Mouse (Mus musculus) midbrain, embryonic 16.5 days (tissue): ENCODE results near the gene Map3k3. TPM values are rescaled to one million over a fixed set of nuclear protein-coding genes. Genes with fewer than 3 reads are reported as not detected.

Experiments used
- ATAC-seq: fragments of 200-750 bp; cut with Nextera tagmentation; 2 replicates; pipeline ENCODE4 v1.8.0; 2017; ENCODE audit warnings: moderate TSS enrichment
- H3K27ac ChIP-seq: fragments of 300-500 bp; sonication (generic); 2 replicates; pipeline ENCODE4 v1.5.1; 2014; ENCODE audit warnings: mild to moderate bottlenecking, low read length, mixed read lengths
- H3K27me3 ChIP-seq: fragments of 300-500 bp; sonication (generic); 2 replicates; pipeline ENCODE4 v1.6.1; 2014; ENCODE audit warnings: low read depth, low read length, mixed read lengths; ENCODE audit not compliant: control insufficient read depth, insufficient read depth
- H3K36me3 ChIP-seq: fragments of 300-500 bp; sonication (generic); 2 replicates; pipeline ENCODE4 v1.6.1; 2014; ENCODE audit warnings: mild to moderate bottlenecking, low read length, moderate library complexity, mixed read lengths; ENCODE audit not compliant: control insufficient read depth, insufficient read depth
- H3K4me1 ChIP-seq: fragments of 300-500 bp; sonication (generic); 2 replicates; pipeline ENCODE4 v1.6.1; 2014; ENCODE audit warnings: mild to moderate bottlenecking, low read length, mixed read lengths; ENCODE audit not compliant: control insufficient read depth, insufficient read depth
- H3K4me2 ChIP-seq: fragments of 300-500 bp; sonication (generic); 2 replicates; pipeline ENCODE4 v1.6.1; 2014; ENCODE audit warnings: mild to moderate bottlenecking, low read length, mixed read lengths
- H3K4me3 ChIP-seq: fragments of 300-500 bp; sonication (generic); 2 replicates; pipeline ENCODE4 v1.5.1; 2014; ENCODE audit warnings: low read depth, mild to moderate bottlenecking, low read length, moderate library complexity, mixed read lengths
- H3K9ac ChIP-seq: fragments of 300-500 bp; sonication (generic); 2 replicates; pipeline ENCODE4 v1.6.1; 2014; ENCODE audit warnings: low read depth, low read length, mixed read lengths
- H3K9me3 ChIP-seq: fragments of 300-500 bp; sonication (generic); replicated peaks from 2 replicates; pipeline ENCODE4 v1.6.1; 2014; ENCODE audit warnings: mild to moderate bottlenecking, low read length, mixed read lengths; ENCODE audit not compliant: control insufficient read depth, poor library complexity, severe bottlenecking
- WGBS: fragments of 180-500 bp; shearing (Covaris S2); extraction: QIAGEN DNeasy Blood & Tissue Kit; methylation state at CpG from one replicate; pipeline ENCODE4 v1.1.7; 2014; 5-methylcytosine and 5-hydroxymethylcytosine counted together
- polyA plus RNA-seq: library from polyadenylated mRNA; unstranded; fragments of >200 nt; fragmentation: Nextera tagmentation; extraction: Ambion mirVana; gene quantifications from 2 replicates; pipeline ENCODE4 v1.2.1, GENCODE M21; 2015

The Map3k3 gene
- polyA plus RNA-seq, 1 experiment from 2014 or later: 10.9 TPM

GRCm38 (mm10) chr11:106174372-106174771, 90.0 kb downstream of the Map3k3 start:
- Histone ChIP-seq H3K27me3 (no peaks in the 10 kb centered on the region), H3K4me1 (no peaks in the 10 kb centered on the region), H3K9me3 (no peaks in the 10 kb centered on the region), H3K36me3 (peaks cover 11% of the 10 kb centered on the region; the same call in 1 of the 2 replicates), H3K27ac (no peak overlapping the region), H3K9ac (no peak overlapping the region), H3K4me2 (no peak overlapping the region), H3K4me3 (no peak overlapping the region)
- no peak for ATAC-seq
- 92% methylated on average over 5 of the region's 5 CpGs for WGBS

GRCm38 (mm10) chr11:106175081-106175480, 90.7 kb downstream of the Map3k3 start:
- Histone ChIP-seq H3K27ac (no peak overlapping the region), H3K27me3 (no peaks in the 10 kb centered on the region), H3K36me3 (peaks cover 10% of the 10 kb centered on the region; the same call in 1 of the 2 replicates), H3K4me3 (no peak overlapping the region), H3K4me1 (no peaks in the 10 kb centered on the region), H3K9me3 (no peaks in the 10 kb centered on the region), H3K4me2 (no peak overlapping the region), H3K9ac (no peak overlapping the region)
- ATAC-seq: no peak
- WGBS: 80% methylated on average over 3 of the region's 3 CpGs

- WGBS: 86% methylated on average over 5 of the region's 5 CpGs
- no peaks in the 10 kb centered on the region for H3K4me1 ChIP-seq
Observed at GRCm38 (mm10) chr11:106176372-106176771, 92.0 kb downstream of the Map3k3 start.

GRCm38 (mm10) chr11:106178036-106178782, 93.8 kb downstream of the Map3k3 start:
- H3K4me1 ChIP-seq: no peaks in the 10 kb centered on the region
- H3K27ac ChIP-seq: no peak overlapping the region
- no peaks in the 10 kb centered on the region for H3K27me3 ChIP-seq
- H3K36me3 ChIP-seq: peaks cover 3% of the 10 kb centered on the region
- H3K9me3 ChIP-seq: no peaks in the 10 kb centered on the region
- no peak overlapping the region for H3K9ac ChIP-seq
- 81% methylated on average over 5 of the region's 5 CpGs for WGBS
- H3K4me2 ChIP-seq: no peak overlapping the region
- no peak overlapping the region for H3K4me3 ChIP-seq
- ATAC-seq: no peak

More at GRCm38 (mm10) chr11:106176372-106176771, 92.0 kb downstream of the Map3k3 start:
- Histone ChIP-seq H3K4me2 (no peak overlapping the region), H3K36me3 (peaks cover 4% of the 10 kb centered on the region), H3K9ac (no peak overlapping the region), H3K27me3 (no peaks in the 10 kb centered on the region), H3K27ac (no peak overlapping the region), H3K4me3 (no peak overlapping the region), H3K9me3 (no peaks in the 10 kb centered on the region)
- no peak for ATAC-seq

GRCm38 (mm10) chr11:106179711-106180448, 95.5 kb downstream of the Map3k3 start:
- no peak for ATAC-seq
- Histone ChIP-seq H3K27ac (no peak overlapping the region), H3K4me3 (no peak overlapping the region), H3K9me3 (no peaks in the 10 kb centered on the region), H3K4me2 (no peak overlapping the region), H3K9ac (no peak overlapping the region), H3K27me3 (no peaks in the 10 kb centered on the region), H3K4me1 (no peaks in the 10 kb centered on the region), H3K36me3 (no peaks in the 10 kb centered on the region; the same call in 1 of the 2 replicates)
- WGBS: 83% methylated on average over 7 of the region's 7 CpGs

- Histone ChIP-seq H3K4me3 (no peak overlapping the region), H3K9me3 (no peaks in the 10 kb centered on the region), H3K27me3 (no peaks in the 10 kb centered on the region), H3K9ac (no peak overlapping the region), H3K4me1 (no peaks in the 10 kb centered on the region), H3K36me3 (no peaks in the 10 kb centered on the region; the same call in 1 of the 2 replicates), H3K4me2 (no peak overlapping the region), H3K27ac (no peak overlapping the region)
- 95% methylated on average over 2 of the region's 2 CpGs for WGBS
- ATAC-seq: no peak
Observed at GRCm38 (mm10) chr11:106180449-106180801, 96.0 kb downstream of the Map3k3 start.

- 93% methylated on average over 4 of the region's 4 CpGs for WGBS
- Histone ChIP-seq H3K4me1 (peaks cover under 1% of the 10 kb centered on the region; the same call in 1 of the 2 replicates), H3K4me2 (no peak overlapping the region), H3K27ac (no peak overlapping the region), H3K9ac (no peak overlapping the region), H3K27me3 (no peaks in the 10 kb centered on the region), H3K9me3 (no peaks in the 10 kb centered on the region), H3K4me3 (no peak overlapping the region), H3K36me3 (no peaks in the 10 kb centered on the region)
- ATAC-seq: no peak
Observed at GRCm38 (mm10) chr11:106187326-106187725, 102.9 kb downstream of the Map3k3 start.

GRCm38 (mm10) chr11:106191716-106192115, 107.3 kb downstream of the Map3k3 start:
- no peaks in the 10 kb centered on the region for H3K27me3 ChIP-seq
- no peak overlapping the region for H3K4me2 ChIP-seq
- H3K27ac ChIP-seq: no peak overlapping the region
- ATAC-seq: no peak
- no peak overlapping the region for H3K4me3 ChIP-seq
- peaks cover 10% of the 10 kb centered on the region for H3K4me1 ChIP-seq
- no peak overlapping the region for H3K9ac ChIP-seq
- 97% methylated on average over 3 of the region's 3 CpGs for WGBS
- 0 out of 2 replicates have a peak, but pooled peaks cover under 1% of the 10 kb centered on the region for H3K36me3 ChIP-seq
- H3K9me3 ChIP-seq: no peaks in the 10 kb centered on the region

GRCm38 (mm10) chr11:106192241-106192640, 107.8 kb downstream of the Map3k3 start:
- Histone ChIP-seq H3K4me1 (peaks cover 10% of the 10 kb centered on the region), H3K27ac (no peak overlapping the region), H3K27me3 (no peaks in the 10 kb centered on the region), H3K36me3 (peaks cover 5% of the 10 kb centered on the region), H3K4me2 (peak overlapping the region; percentile 75), H3K9ac (no peak overlapping the region; the same call in 1 of the 2 replicates), H3K4me3 (no peak overlapping the region; the same call in 1 of the 2 replicates), H3K9me3 (no peaks in the 10 kb centered on the region)
- ATAC-seq: no peak
- 93% methylated on average over 5 of the region's 5 CpGs for WGBS
